Mouse (Mus musculus): ENCODE data around the gene Gdi1. TPM values are rescaled to one million over a fixed set of nuclear protein-coding genes. Genes with fewer than 3 reads are reported as not detected.
A peak's percentile ranks its signal among the peaks of the same experiment; 100 is the strongest.
"Not testable (repeated sequence)": the region's sequence is repeated elsewhere in the genome, so short reads cannot be mapped to it uniquely, and the experiment has no call there.

Gdi1 gene
- total RNA-seq, 2 experiments from 2014 or later, result 30.6 to 36.0 TPM

DNA sequence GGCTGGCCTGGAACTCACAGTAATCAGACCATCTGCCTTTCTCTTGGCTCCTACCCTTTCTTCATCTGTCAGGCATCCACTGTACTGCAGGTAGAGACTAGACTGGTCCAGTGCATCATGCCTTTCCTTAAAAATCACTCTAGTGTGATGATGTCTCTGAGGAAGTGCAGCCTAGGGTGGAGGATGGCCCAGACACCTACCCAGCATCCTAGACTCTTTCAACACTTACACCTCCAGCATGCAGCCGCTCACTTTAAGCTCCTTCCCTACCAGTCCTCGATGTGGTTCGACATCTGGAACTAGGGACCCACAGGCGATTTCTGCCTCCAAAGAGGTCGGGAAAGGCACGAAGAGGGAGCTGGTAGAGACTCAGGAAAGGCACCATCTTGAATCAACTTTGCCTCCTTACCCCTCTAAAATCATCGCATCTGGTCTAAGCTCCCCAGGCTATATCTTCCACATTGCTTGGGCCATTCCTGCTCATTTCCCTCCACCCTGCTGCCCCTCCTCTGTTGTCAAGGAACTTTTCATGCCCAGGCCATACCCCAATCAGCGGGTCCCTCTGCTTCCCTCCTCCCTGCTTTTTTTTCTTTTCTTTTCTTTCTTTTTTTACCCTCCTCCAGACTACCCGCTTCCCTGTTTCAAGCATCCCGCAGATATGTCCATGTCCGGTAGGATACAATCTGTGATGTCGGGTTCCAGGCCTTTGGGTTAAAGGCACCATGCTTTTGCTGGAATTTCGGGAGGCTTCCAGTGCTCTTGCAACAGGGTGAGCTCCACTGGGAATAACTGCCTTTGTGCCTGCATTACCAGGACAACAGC is 48.1 kb downstream of the Gdi1 start:
- no peak for DNase-seq
- intact Hi-C loops (cut with DNase I), result no loop called here
- H3K4me3 ChIP-seq, result peak overlapping the region; percentile 79
- H3K27ac ChIP-seq, result peak overlapping the region; percentile 83
- TF ChIP-seq CTCF (IDR thresholded peaks at IDR 0.05), result no peak

DNA sequence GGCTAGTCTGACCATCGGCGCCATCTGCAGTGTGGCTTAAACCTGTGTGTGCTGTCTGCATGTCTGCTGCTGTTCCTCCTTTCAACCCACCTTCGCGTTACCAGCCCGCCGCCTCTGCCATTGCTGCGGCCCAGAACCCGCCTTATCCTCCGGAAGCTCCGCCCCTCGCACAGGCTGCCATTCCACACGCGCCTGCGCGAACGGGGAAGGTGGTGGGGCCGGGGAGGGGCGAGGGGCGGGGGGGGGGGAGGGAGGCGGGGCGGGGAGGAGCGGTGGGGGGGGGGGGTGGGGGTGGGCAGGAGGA is 48.6 kb downstream of the Gdi1 start, which contains the start of gene Lage3:
TSS of gene Lage3 (minus strand) at position 152 of the 304 bp plus-strand sequence.
- Histone ChIP-seq H3K4me3 (peak within 1 kb of the TSS; percentile 79), H3K27ac (peak within 1 kb of the TSS; percentile 83)
- peak; percentile 88 for DNase-seq
- intact Hi-C loops (cut with DNase I), result no loop called here
- no peak for TF ChIP-seq CTCF (IDR thresholded peaks at IDR 0.05)

DNA sequence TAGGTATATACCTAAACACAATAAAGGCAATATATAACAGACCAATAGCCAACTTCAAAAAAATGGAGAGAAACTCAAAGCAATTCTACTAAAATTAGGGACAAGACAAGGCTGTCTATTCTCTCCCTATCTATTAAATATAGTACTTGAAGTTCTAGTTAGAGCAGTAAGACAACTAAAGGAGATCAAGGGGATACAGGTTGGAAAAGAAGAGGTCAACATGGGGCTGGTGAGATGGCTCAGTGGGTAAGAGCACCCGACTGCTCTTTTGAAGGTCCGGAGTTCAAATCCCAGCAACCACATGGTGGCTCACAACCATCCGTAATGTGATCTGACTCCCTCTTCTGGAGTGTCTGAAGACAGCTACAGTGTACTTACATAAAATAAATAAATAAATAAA is 52.3 kb downstream of the Gdi1 start:
- H3K27ac ChIP-seq; H3K4me3 ChIP-seq; intact Hi-C loops (cut with DNase I); DNase-seq: not testable (repeated sequence)

DNA sequence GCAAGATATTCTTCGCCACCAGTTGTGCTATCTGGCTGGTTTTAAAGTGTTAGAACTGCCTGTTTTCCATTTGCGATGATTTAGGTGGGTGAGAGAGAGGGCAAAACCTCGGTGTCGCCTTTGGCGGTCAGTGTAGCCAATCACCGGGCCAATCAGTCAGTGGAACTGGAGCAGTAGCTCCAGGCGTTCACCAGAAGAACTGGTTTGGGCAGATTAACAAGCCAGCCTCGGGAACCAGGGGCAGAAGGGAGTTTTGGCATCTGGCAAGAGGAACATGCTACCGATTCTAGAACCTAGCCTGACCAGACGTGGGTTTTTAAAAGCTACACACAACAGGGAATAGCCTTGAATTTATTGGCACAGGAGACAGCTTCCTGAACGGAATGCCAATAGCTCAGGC is 54.4 kb downstream of the Gdi1 start:
- DNase-seq, result no peak
- Histone ChIP-seq H3K27ac (no peak overlapping the region), H3K4me3 (no peak overlapping the region)
- TF ChIP-seq CTCF (IDR thresholded peaks at IDR 0.05), result no peak
- intact Hi-C loops (cut with DNase I), result no loop called here

Small RNA genes within 50 kb of the gene (microRNA-seq; reads per million reads assigned to microRNA genes)
- gene Mir7091, result not detected
- gene Mir7092, result not detected

Other genes with a start within 250 kb of the Gdi1 start
- not detected for gene Opn1mw, start 177.5 kb upstream of the Gdi1 start, total RNA-seq (2021)
- 10 to 100 TPM; 29.0 to 29.3 TPM for gene Mecp2, start 169.6 kb upstream of the Gdi1 start, total RNA-seq (2021)
- not detected for gene Tex28, start 137.2 kb upstream of the Gdi1 start, total RNA-seq (2021)
- gene Tktl1, start 127.7 kb upstream of the Gdi1 start, total RNA-seq (2021), result not detected
- gene Flna, start 55.2 kb upstream of the Gdi1 start, total RNA-seq (2021), result 10 to 100 TPM; 32.3 to 48.3 TPM
- gene Emd, start 50.3 kb upstream of the Gdi1 start, total RNA-seq (2021), result 10 to 100 TPM; 25.7 to 30.3 TPM
- gene Rpl10, start 34.2 kb upstream of the Gdi1 start, total RNA-seq (2021), result 100 to 1,000 TPM; 165 to 212 TPM
- 10 to 100 TPM; 48.5 to 48.7 TPM for gene Taz, start 23.1 kb upstream of the Gdi1 start, total RNA-seq (2021)
- gene Dnase1l1, start 22.7 kb upstream of the Gdi1 start, total RNA-seq (2021), result 100 to 1,000 TPM in 1 of 2 experiments, 10 to 100 TPM in 1; 98.0 to 105 TPM
- 10 to 100 TPM; 77.8 to 95.1 TPM for gene Atp6ap1, start 7.9 kb upstream of the Gdi1 start, total RNA-seq (2021)
- 10 to 100 TPM; 22.5 to 27.6 TPM for gene Fam50a, start 8.0 kb downstream of the Gdi1 start, total RNA-seq (2021)
- gene Plxna3, start 24.1 kb downstream of the Gdi1 start, total RNA-seq (2021), result under 1 TPM; 0.15 to 0.50 TPM
- gene Lage3, start 48.6 kb downstream of the Gdi1 start, total RNA-seq (2021), result 10 to 100 TPM; 33.9 to 37.1 TPM
- 10 to 100 TPM; 55.6 to 63.7 TPM for gene Ubl4a, start 68.2 kb downstream of the Gdi1 start, total RNA-seq (2021)
- 1 to 10 TPM; 2.5 TPM for gene Slc10a3, start 68.4 kb downstream of the Gdi1 start, total RNA-seq (2021)
- gene Fam3a, start 88.3 kb downstream of the Gdi1 start, total RNA-seq (2021), result 10 to 100 TPM; 13.2 to 13.6 TPM
- gene Ikbkg, start 88.3 kb downstream of the Gdi1 start, total RNA-seq (2021), result 10 to 100 TPM; 21.2 to 26.8 TPM
- 1 to 10 TPM; 4.2 to 4.7 TPM for gene G6pdx, start 124.2 kb downstream of the Gdi1 start, total RNA-seq (2021)
- gene Gm6880, start 176.4 kb downstream of the Gdi1 start, total RNA-seq (2021), result not detected

All from gastrocnemius, adult 2 months (tissue).